Mouse (Mus musculus) c-Kit-positive CD71-positive TER-119-positive erythroid progenitor cells, embryonic 14.5 days (primary cell): Measurements from ENCODE around the gene Cnnm2.
A peak's percentile ranks its signal among the peaks of the same experiment; 100 is the strongest.

Experiments used
- DNase-seq: peaks from one replicate; pipeline ENCODE4 v3.0.0-alpha.2; 2013; ENCODE audit warnings: low spot score

Gene Cnnm2

GRCm38 (mm10) chr19:46887811-46888527 lies 126.6 kb downstream of the Cnnm2 start:
- peak; percentile 41 for DNase-seq

- DNase-seq: no peak
Observed at GRCm38 (mm10) chr19:46889666-46890065, 128.3 kb downstream of the Cnnm2 start.

GRCm38 (mm10) chr19:46890657-46891056 lies 129.3 kb downstream of the Cnnm2 start:
- DNase-seq: no peak

DNA sequence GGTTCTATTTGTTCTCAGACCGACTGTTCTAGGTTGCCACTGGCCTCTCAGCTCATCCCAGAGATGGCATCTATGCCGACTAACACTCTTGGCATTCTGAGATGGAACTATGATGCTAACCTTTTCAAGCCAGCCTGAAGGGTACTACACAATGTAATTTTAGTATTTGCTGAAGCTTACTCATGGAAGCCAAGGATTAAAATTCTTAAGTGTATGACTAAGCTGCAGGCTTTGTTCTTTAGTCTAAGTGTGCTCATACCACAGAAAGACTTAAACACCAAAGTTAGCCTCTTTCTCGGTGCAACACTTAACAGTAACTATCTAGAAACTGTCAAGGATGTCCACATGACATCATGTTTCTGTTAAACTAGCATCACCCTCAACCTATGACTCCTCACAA lies 131.5 kb downstream of the Cnnm2 start:
- no peak for DNase-seq

DNA sequence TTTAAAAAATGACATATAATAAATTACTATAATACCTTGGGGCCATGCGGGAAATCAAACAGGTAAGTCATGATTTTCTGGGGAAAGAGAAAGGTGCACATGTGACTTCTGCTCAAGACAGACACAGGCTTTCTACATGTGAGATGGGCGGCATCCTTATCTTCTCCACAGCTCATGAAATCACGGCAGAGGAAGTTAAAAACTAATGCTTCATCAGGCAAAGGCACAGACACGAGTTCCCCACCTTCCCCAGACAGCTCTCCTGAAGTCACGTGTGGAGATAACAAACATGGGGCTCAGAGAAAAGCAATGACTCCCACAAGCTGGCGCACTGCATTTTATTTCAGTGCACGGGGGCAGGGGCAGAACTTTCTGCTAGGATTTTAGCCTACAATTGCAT lies 132.1 kb downstream of the Cnnm2 start:
- DNase-seq: no peak

GRCm38 (mm10) chr19:46897135-46897534 lies 135.7 kb downstream of the Cnnm2 start:
- DNase-seq: no peak

DNA sequence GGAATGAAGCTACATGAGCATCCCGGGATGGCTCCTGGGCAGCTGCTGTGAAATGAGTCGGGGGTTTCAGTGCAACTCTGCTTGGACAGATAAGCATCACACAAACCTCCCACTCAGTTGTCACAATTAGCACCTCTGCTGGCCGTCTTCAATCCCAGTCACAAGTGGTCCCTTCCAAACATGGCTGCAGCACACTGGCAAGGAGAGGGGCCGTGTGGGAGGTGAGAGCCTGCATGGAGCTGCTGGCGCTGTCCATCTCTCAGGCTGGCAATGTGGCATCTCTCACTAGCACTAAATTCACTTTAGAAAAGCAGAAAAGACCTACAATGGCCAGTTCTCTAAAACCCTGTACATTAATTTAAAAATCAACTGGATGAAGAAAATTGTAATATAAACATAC lies 136.8 kb downstream of the Cnnm2 start:
- no peak for DNase-seq

DNA sequence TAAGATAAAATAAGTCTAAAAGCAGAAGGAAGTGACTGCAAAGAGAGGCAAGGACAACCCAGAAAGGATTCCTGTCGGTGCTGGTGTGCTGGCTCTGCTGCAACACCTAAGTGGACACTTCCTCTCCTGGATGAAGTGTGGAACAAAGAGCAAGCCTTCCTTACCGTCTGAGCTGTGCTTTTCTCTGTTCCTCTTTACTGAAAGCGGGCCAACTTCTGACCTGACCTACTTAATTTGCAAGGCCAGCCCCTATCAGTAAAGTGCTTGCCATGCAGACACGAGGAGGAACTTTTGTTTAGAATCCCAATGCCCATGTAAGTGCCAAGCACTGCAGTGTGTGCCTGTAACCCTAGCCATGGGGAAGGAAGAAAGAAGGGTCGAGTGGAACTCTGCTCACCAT lies 137.9 kb downstream of the Cnnm2 start:
- no peak for DNase-seq

- DNase-seq: no peak
Observed at GRCm38 (mm10) chr19:46899871-46900270, 138.5 kb downstream of the Cnnm2 start.

- DNase-seq: peak; percentile 51
Observed at GRCm38 (mm10) chr19:46900786-46901185, 139.4 kb downstream of the Cnnm2 start.

GRCm38 (mm10) chr19:46901323-46901722 lies 139.9 kb downstream of the Cnnm2 start:
- peak; percentile 14 for DNase-seq

DNA sequence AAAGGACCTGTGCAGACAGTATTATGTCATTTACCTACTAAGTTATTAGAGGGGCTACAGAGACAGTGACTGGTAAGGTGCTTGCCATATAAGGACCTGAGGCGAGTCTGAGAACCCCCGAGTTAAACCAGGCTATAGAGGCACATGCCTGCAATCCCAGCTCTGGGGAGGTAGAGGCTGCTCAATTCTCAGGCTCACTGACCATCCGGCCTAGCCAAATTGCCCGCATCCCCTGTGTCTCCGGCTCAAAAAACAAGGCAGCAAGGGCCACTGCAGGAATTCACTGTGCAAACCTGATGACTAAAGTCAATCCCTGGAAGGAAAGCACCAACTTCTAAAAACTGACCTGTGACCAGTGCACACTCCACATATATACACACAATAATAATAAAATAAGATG lies 142.0 kb downstream of the Cnnm2 start:
- DNase-seq: no peak

DNA sequence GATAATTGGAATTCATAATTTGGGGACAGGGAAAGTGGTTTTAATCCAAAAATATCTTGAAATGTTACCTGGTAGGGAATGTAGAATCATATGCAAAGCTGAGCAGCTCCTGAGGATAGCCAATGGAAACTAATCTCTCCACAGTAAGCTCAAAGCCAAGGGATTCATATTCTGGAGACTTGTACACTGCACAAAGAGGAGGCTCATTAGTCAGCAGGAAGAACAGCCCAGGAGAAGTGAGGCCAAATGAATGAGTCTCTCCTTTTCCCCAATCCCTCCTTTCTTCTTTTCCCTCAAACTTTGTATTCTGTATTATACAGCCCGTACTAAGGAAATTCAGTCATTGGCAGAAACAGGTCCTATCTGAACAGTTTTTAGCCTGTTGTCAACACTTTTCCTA lies 143.5 kb downstream of the Cnnm2 start:
- no peak for DNase-seq

GRCm38 (mm10) chr19:46905383-46905782 lies 144.0 kb downstream of the Cnnm2 start:
- DNase-seq: peak; percentile 73

DNA sequence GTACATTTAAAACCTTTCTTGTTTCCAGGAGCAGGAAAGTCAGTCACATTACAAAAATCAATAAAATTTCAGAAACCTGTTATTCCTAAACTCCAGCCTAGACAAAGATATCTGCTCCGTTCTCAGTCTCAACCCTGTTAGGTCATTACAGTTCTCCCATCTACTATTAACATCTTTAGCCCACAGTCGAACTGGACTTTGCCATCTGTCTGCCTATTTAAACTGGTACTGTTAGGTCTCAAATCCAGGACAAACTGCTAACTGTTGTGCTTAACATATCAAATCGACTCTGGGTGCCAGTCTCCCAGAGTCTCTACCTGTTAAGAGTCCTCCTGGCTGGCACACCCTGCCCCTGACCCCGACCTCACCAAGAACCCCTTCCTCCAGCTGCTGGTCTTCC lies 144.6 kb downstream of the Cnnm2 start:
- peak; percentile 24 for DNase-seq

DNA sequence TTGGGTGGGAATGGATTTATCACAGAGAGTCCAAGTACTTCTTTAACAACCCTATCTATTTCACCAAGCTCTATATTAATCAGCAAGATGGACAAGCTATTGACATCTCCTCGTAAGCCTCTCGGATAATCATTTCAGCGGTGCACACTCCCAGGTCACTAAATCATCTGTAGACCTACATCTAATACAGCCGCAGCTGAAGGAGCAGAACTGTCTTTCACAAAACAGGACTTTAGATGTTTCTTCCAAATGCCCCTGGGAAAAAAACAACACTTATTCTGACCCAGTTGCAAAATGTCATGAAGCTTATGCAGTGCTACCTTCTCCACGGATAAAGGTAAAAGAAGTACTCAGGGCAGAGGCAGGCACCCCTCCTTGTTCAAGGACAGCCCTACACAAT lies 146.8 kb downstream of the Cnnm2 start:
- DNase-seq: no peak

DNA sequence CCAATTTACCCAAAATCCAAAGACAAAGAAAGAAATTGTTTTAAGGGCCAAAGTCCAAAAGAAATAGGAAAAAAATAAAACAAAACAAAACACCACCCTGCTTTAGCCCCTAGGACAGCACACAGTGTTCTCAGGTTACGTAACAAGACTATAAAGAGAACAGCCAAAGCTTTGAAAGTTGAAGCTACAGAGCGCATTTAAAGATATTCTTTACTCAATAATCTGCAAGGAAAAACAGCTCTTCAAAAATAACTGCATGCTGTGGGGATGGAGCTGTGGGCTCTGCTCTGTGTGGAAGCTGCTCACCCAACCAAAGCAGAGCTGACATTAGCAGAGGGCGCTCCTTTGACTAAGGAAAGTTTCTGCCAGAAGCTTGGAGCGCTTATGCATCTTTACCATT lies 147.6 kb downstream of the Cnnm2 start:
- no peak for DNase-seq

DNA sequence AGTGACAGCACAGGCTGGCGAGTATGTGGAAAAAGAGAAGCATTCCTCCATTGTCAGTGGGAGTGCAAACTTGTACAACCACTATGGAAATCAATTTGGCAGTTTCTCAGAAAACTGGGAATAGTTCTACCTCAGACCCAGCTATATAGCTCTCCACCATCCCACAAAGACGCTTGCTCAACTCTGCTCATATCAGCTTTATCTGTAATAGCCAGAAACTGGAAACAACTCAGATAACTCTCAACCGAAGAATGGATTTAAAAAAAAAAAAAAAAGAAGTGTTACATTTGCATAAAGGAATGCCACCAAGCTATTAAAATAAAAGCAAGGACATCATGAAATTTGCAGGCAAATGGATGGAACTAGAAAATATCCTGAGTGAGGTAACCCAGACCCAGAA lies 150.1 kb downstream of the Cnnm2 start:
- DNase-seq: peak; percentile 40

DNA sequence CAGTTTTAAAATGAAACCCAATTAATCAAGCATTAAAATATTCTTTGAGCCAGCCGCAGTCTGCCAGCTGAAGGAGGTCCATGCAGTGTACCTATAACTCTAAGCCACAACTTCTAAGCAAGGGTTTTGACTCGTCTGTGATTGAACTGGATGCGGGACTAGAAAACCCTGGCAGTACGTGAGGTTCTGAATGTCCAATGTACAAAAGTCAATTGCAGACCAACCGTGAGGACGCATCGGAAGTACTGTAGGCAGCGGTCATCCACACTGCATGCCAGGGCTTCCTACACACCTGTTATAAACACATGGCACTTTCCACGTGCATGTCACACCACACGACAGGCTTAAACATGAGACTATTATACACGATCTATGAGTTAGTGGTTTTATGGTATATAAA lies 152.2 kb downstream of the Cnnm2 start:
- no peak for DNase-seq

DNA sequence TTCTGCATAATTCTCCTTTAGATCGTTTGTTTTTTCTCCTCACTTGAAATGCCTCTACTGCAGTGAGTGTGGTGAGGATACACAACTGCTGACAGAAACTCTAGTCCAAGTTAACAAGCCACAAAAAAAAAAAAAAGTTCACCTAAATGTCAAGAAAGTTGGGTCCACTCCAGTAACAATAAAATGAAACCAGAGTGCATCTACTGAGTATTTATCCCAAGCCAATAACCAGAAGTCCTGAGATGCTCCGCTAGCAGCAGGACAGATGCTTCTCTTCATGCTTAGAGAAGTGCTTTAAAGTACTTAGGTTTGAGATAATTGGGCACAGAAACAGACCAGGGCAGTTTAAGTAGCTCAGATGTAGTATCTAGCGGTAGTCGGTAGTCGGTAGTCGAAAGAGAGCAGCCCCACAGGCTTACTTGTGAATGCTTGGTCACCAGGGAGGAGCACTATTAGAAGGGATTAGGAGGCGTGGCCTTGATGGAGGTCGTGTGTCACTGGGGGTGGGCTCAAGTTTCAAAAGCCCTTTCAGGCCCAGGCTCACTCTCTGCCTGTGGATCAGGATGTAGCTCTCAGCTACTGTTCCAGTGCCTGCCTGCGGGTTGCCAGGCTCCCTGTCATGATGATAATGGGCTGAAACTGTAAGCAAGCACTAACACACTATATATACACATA lies 154.1 kb downstream of the Cnnm2 start:
- DNase-seq: no peak

DNA sequence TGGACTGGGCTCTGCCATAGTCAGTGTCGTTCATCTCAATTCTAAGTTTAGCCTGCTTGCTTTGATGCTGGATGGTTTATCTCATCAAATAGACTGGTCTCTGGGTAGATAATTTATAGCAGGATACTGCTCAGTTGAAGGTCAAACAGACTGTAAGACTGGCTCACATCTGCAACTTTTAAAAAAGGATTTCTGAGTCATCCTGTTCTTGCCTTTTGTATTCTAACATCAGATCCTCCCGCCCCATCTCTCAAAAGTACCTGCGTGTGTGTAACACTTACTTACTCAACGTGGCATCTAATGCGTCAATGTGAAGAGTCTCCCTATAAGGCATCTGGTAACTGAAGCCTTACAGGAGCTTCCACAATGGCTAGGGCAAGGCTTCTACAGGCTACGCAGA lies 159.2 kb downstream of the Cnnm2 start:
- DNase-seq: no peak

- DNase-seq: peak; percentile 32
Observed at GRCm38 (mm10) chr19:46926357-46926756, 165.0 kb downstream of the Cnnm2 start.

DNA sequence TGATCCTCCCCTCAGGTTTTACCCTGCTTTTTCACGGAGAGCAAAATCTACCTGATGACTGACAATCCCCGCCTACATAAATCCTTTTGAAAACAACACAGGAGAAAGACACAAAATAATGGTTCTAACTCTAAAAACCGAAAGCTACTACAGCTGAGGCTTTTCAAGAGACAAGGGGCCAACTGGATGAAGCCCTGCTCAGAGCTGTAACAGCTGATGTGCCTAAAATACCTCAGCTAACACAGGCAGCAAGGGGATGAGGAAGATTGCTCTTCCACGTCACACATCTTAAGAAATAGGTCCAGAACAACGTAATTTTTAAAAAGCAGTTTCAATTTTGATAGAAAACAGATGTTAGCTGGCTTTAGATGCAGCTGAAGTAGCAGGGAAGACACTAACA lies 165.6 kb downstream of the Cnnm2 start:
- no peak for DNase-seq

GRCm38 (mm10) chr19:46928136-46928535 lies 166.7 kb downstream of the Cnnm2 start:
- no peak for DNase-seq
